8 mouse cellular contexts compared by ENCODE assay signal in genomic region chr19:29366969-29367622, GRCm38 (mm10). TPM values are rescaled to one million over a fixed set of nuclear protein-coding genes. Genes with fewer than 3 reads are reported as not detected.
DNase-seq lines count a peak whose midpoint lies in the region; ATAC-seq and TF ChIP-seq lines count a peak whose summit lies in the region.

Gene Plgrkt (minus strand): TSS chr19:29367390.
Gene Cd274 (plus strand): TSS chr19:29367455.

- H3K4me3 ChIP-seq in intestine, embryonic 16.5 days (ENCODE audit: low read length) = peak within 1 kb of the TSS; percentile 61
- peak within 1 kb of the TSS; percentile 47 for H3K4me3 ChIP-seq in midbrain, postnatal 0 days (ENCODE audit: low read depth, low read length)

- TF ChIP-seq CTCF in midbrain, postnatal 0 days (IDR thresholded peaks at IDR 0.05) = no peak

- peak; percentile 93 for ATAC-seq in intestine, embryonic 16.5 days
- no peak for ATAC-seq in midbrain, postnatal 0 days (ENCODE audit: low FRiP score)

- DNase-seq in layer of hippocampus, adult 11-12 months (ENCODE audit: low spot score) = peak; percentile 68
- no peak for DNase-seq in layer of hippocampus, adult 9-10 months (ENCODE audit: low spot score)
- peak; percentile 76 for DNase-seq in embryo, embryonic 10.5 days (ENCODE audit: low spot score)
- DNase-seq in gastrocnemius, postnatal 4 days (ENCODE audit: low spot score in 2 of 2) = peak; percentile 39 to 71
- peak; percentile 94 for DNase-seq in liver
- DNase-seq in midbrain, postnatal 0 days (ENCODE audit: low spot score) = peak; percentile 56
- DNase-seq in spleen, postnatal 10 days (ENCODE audit: low spot score in 2 of 2) = peak; percentile 75 to 92

- 2% methylated on average over 26 of the region's 26 CpGs for WGBS in intestine, embryonic 16.5 days
- WGBS in midbrain, postnatal 0 days = 4% methylated on average over 26 of the region's 26 CpGs

- peak within 1 kb of the TSS; percentile 69 for H3K27ac ChIP-seq in intestine, embryonic 16.5 days (ENCODE audit: low read length)
- no peak within 1 kb of the TSS for H3K27ac ChIP-seq in midbrain, postnatal 0 days (ENCODE audit: low read depth, low read length)

- H3K9me3 ChIP-seq in intestine, embryonic 16.5 days (ENCODE audit: control insufficient read depth, low read length) = no peaks in the 10 kb centered on the region
- no peaks in the 10 kb centered on the region for H3K9me3 ChIP-seq in midbrain, postnatal 0 days (ENCODE audit: low read length)

- H3K9ac ChIP-seq in intestine, embryonic 16.5 days (ENCODE audit: low read depth, low read length) = peak within 1 kb of the TSS; percentile 68
- H3K9ac ChIP-seq in midbrain, postnatal 0 days (replicated peaks; ENCODE audit: low read length, poor library complexity, severe bottlenecking) = peak within 1 kb of the TSS; percentile 34

- H3K4me1 ChIP-seq in intestine, embryonic 16.5 days (ENCODE audit: control insufficient read depth, insufficient read depth, low read length) = 0 out of 2 replicates have a peak, but pooled peaks cover 3% of the 10 kb centered on the region
- H3K4me1 ChIP-seq in midbrain, postnatal 0 days (ENCODE audit: insufficient read depth, low read length) = no peaks in the 10 kb centered on the region; the same call in 1 of the 2 replicates

- peak within 1 kb of the TSS; percentile 84 for H3K4me2 ChIP-seq in intestine, embryonic 16.5 days (ENCODE audit: low read depth, low read length)
- peak within 1 kb of the TSS; percentile 75 for H3K4me2 ChIP-seq in midbrain, postnatal 0 days (ENCODE audit: low read depth, low read length, poor library complexity, severe bottlenecking)

- no peaks in the 10 kb centered on the region for H3K27me3 ChIP-seq in intestine, embryonic 16.5 days (replicated peaks; ENCODE audit: control insufficient read depth, insufficient read depth, low read length)
- no peaks in the 10 kb centered on the region for H3K27me3 ChIP-seq in midbrain, postnatal 0 days (ENCODE audit: insufficient read depth, low read length)

- H3K36me3 ChIP-seq in intestine, embryonic 16.5 days (ENCODE audit: control insufficient read depth, insufficient read depth, low read length) = no peaks in the 10 kb centered on the region
- H3K36me3 ChIP-seq in midbrain, postnatal 0 days (ENCODE audit: insufficient read depth, low read length) = no peaks in the 10 kb centered on the region

RNA-seq across cellular contexts. Expression of gene Plgrkt, which starts in this region (rescaled TPM):
- 10 to 100 TPM; 35.6 to 41.7 TPM for total RNA-seq in gastrocnemius, postnatal 4 days (2021)
- polyA plus RNA-seq in intestine, embryonic 16.5 days (2015; fragmentation: Nextera tagmentation; extraction: Ambion mirVana) = 237 and 261 TPM in 2 replicates
- total RNA-seq in midbrain, postnatal 0 days (2014; rRNA removed) = 25.9 and 26.4 TPM in 2 replicates
- 61.9 and 63.5 TPM in 2 replicates for polyA plus RNA-seq in midbrain, postnatal 0 days (2015; fragmentation: Nextera tagmentation; extraction: Ambion mirVana)

RNA-seq across cellular contexts. Expression of gene Cd274, which starts in this region (rescaled TPM):
- 1 to 10 TPM in 1 of 2 experiments, under 1 TPM in 1; 0.76 to 1.1 TPM for total RNA-seq in gastrocnemius, postnatal 4 days (2021)
- 0.51 and 0.64 TPM in 2 replicates for polyA plus RNA-seq in intestine, embryonic 16.5 days (2015; fragmentation: Nextera tagmentation; extraction: Ambion mirVana)
- total RNA-seq in midbrain, postnatal 0 days (2014; rRNA removed) = 0.22 and 0.66 TPM in 2 replicates
- polyA plus RNA-seq in midbrain, postnatal 0 days (2015; fragmentation: Nextera tagmentation; extraction: Ambion mirVana) = 0.16 and 0.38 TPM in 2 replicates
